In genomic region chr6:71135031-71135430, GRCm38 (mm10) we compare ENCODE assay signal across 28 mouse cellular contexts. TPM values are rescaled to one million over a fixed set of nuclear protein-coding genes. Genes with fewer than 3 reads are reported as not detected.
"Had no signal": no experiment of that assay in that cellular context is flagged by ENCODE, and none has a peak within 500 bp of the region (broad histone marks: within the 10 kb centered on the region; RNA-seq: fewer than 3 reads in every experiment).

No protein-coding gene starts in this region.

- H3K27me3 ChIP-seq: embryonic facial prominence, embryonic 12.5 days; embryonic facial prominence, embryonic 13.5 days; embryonic facial prominence, embryonic 15.5 days; forebrain, embryonic 12.5 days; forebrain, embryonic 13.5 days; forebrain, embryonic 15.5 days had no signal

- H3K4me2 ChIP-seq: embryonic facial prominence, embryonic 12.5 days; embryonic facial prominence, embryonic 13.5 days; embryonic facial prominence, embryonic 15.5 days; forebrain, embryonic 12.5 days; forebrain, embryonic 13.5 days; forebrain, embryonic 15.5 days had no signal

- H3K9ac ChIP-seq: embryonic facial prominence, embryonic 12.5 days; embryonic facial prominence, embryonic 13.5 days; embryonic facial prominence, embryonic 15.5 days; forebrain, embryonic 12.5 days; forebrain, embryonic 13.5 days; forebrain, embryonic 15.5 days; forebrain, postnatal 0 days had no signal

- ATAC-seq: forebrain, embryonic 13.5 days; forebrain, embryonic 14.5 days; forebrain, embryonic 15.5 days; forebrain, embryonic 16.5 days; forebrain, postnatal 0 days had no signal

- H3K4me1 ChIP-seq: embryonic facial prominence, embryonic 10.5 days; embryonic facial prominence, embryonic 12.5 days; embryonic facial prominence, embryonic 13.5 days; embryonic facial prominence, embryonic 15.5 days; forebrain, embryonic 10.5 days; forebrain, embryonic 12.5 days; forebrain, embryonic 13.5 days; forebrain, embryonic 15.5 days had no signal

- DNase-seq: cerebellum, adult 8-10 months; cerebellum, adult 9-10 months; cerebellum, adult 9-11 months; cerebellum, postnatal 10 days; cerebellum, postnatal 14 days; cerebellum, postnatal 25 days; cerebellum, postnatal 36 days; embryo, embryonic 11 days; forebrain, postnatal 0 days; gastrocnemius, adult 2 months; gastrocnemius, postnatal 10 days; gastrocnemius, postnatal 14 days; gastrocnemius, postnatal 25 days; gastrocnemius, postnatal 36 days; heart, adult 11 months; heart, adult 18-20 months; heart, adult 2 months had no signal

- H3K9me3 ChIP-seq: embryonic facial prominence, embryonic 10.5 days; embryonic facial prominence, embryonic 12.5 days; embryonic facial prominence, embryonic 13.5 days; embryonic facial prominence, embryonic 15.5 days; forebrain, embryonic 10.5 days; forebrain, embryonic 12.5 days; forebrain, embryonic 13.5 days; forebrain, embryonic 15.5 days had no signal

- H3K27ac ChIP-seq: embryonic facial prominence, embryonic 10.5 days; embryonic facial prominence, embryonic 12.5 days; embryonic facial prominence, embryonic 13.5 days; embryonic facial prominence, embryonic 15.5 days; forebrain, embryonic 10.5 days; forebrain, embryonic 12.5 days; forebrain, embryonic 13.5 days; forebrain, embryonic 15.5 days; gastrocnemius, adult 2 months; heart, adult 2 months had no signal

- H3K36me3 ChIP-seq: embryonic facial prominence, embryonic 10.5 days; embryonic facial prominence, embryonic 12.5 days; embryonic facial prominence, embryonic 13.5 days; embryonic facial prominence, embryonic 15.5 days; forebrain, embryonic 10.5 days; forebrain, embryonic 12.5 days; forebrain, embryonic 15.5 days had no signal

- H3K4me3 ChIP-seq: embryonic facial prominence, embryonic 10.5 days; embryonic facial prominence, embryonic 12.5 days; embryonic facial prominence, embryonic 13.5 days; embryonic facial prominence, embryonic 15.5 days; erythroblast, embryonic 14.5 days; forebrain, embryonic 10.5 days; forebrain, embryonic 12.5 days; forebrain, embryonic 13.5 days; forebrain, embryonic 15.5 days; gastrocnemius, adult 2 months; heart, adult 2 months had no signal

RNA-seq across cellular contexts. Expression of gene Thnsl2, which starts 9.2 kb away (rescaled TPM):
- polyA plus RNA-seq: erythroblast, embryonic 14.5 days had no signal
